Mouse (Mus musculus) kidney, embryonic 15.5 days (tissue): ENCODE results near the gene Ralgps1. TPM values are rescaled to one million over a fixed set of nuclear protein-coding genes. Genes with fewer than 3 reads are reported as not detected.

Source experiments
- ATAC-seq: fragments of 200-750 bp; cut with Nextera tagmentation; replicated peaks from 2 replicates; pipeline ENCODE4 v1.8.0; 2017; ENCODE audit warnings: moderate TSS enrichment; ENCODE audit not compliant: low FRiP score
- H3K27ac ChIP-seq: fragments of 300-500 bp; sonication (generic); 2 replicates; pipeline ENCODE4 v1.5.1; 2015; ENCODE audit warnings: mild to moderate bottlenecking, inconsistent platforms
- H3K27me3 ChIP-seq: fragments of 300-500 bp; sonication (generic); 2 replicates; pipeline ENCODE4 v1.6.1; 2015; ENCODE audit warnings: inconsistent platforms
- H3K36me3 ChIP-seq: fragments of 300-500 bp; sonication (generic); 2 replicates; pipeline ENCODE4 v1.6.1; 2015; ENCODE audit warnings: inconsistent platforms
- H3K4me1 ChIP-seq: fragments of 300-500 bp; sonication (generic); 2 replicates; pipeline ENCODE4 v1.6.1; 2015; ENCODE audit warnings: inconsistent platforms
- H3K4me2 ChIP-seq: fragments of 300-500 bp; sonication (generic); 2 replicates; pipeline ENCODE4 v1.6.1; 2015; ENCODE audit warnings: moderate library complexity, mild to moderate bottlenecking, inconsistent platforms
- H3K4me3 ChIP-seq: fragments of 300-500 bp; sonication (generic); replicated peaks from 2 replicates; pipeline ENCODE4 v1.5.1; 2015; ENCODE audit warnings: mild to moderate bottlenecking, inconsistent platforms
- H3K9ac ChIP-seq: fragments of 300-500 bp; sonication (generic); 2 replicates; pipeline ENCODE4 v1.6.1; 2015; ENCODE audit warnings: mild to moderate bottlenecking, inconsistent platforms
- H3K9me3 ChIP-seq: fragments of 300-500 bp; sonication (generic); replicated peaks from 2 replicates; pipeline ENCODE4 v1.6.1; 2016; ENCODE audit warnings: inconsistent platforms
- WGBS: fragments of 180-500 bp; shearing (Covaris S2); methylation state at CpG from one replicate; pipeline ENCODE4 v1.1.7; 2015; ENCODE audit warnings: mixed read lengths; 5-methylcytosine and 5-hydroxymethylcytosine counted together
- polyA plus RNA-seq: library from polyadenylated mRNA; unstranded; fragments of >200 nt; fragmentation: Nextera tagmentation; extraction: Ambion mirVana; gene quantifications from 2 replicates; pipeline ENCODE4 v1.2.1, GENCODE M21; 2015

Ralgps1 gene
- polyA plus RNA-seq, 1 experiment from 2014 or later = 5.5 TPM

DNA sequence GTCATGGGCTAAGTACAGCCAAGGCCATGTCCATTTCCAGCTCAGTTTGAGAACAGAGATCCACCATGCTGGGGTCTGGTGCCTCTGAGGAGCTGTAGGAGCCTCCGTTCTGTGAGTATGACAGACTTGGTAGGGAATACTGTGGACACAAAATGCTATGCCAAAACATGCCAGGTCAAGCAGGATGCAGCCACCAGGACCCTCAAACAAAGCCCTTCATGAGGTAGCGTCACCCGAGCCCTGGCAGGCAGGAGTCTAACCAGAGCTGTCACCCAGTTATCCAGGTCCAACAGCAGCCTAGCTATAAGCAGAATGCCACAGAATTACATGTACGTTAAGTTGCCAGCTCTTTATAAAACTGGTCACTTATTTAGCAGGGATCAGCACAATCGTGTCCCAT is 51.8 kb downstream of the Ralgps1 start:
- no peak for ATAC-seq
- H3K9me3 ChIP-seq = no peaks in the 10 kb centered on the region
- no peak overlapping the region for H3K27ac ChIP-seq
- H3K4me1 ChIP-seq = peaks cover 17% of the 10 kb centered on the region
- 85% methylated on average over 5 of the region's 5 CpGs for WGBS
- H3K4me2 ChIP-seq = no peak overlapping the region
- H3K27me3 ChIP-seq = no peaks in the 10 kb centered on the region
- no peaks in the 10 kb centered on the region for H3K36me3 ChIP-seq
- no peak overlapping the region for H3K9ac ChIP-seq
- H3K4me3 ChIP-seq = no peak overlapping the region

GRCm38 (mm10) chr2:33318491-33318964 is 52.8 kb downstream of the Ralgps1 start:
- 58% methylated on average over 8 of the region's 8 CpGs for WGBS
- H3K4me3 ChIP-seq = no peak overlapping the region
- H3K27me3 ChIP-seq = no peaks in the 10 kb centered on the region
- peaks cover 14% of the 10 kb centered on the region for H3K4me1 ChIP-seq
- ATAC-seq = no peak
- no peaks in the 10 kb centered on the region for H3K9me3 ChIP-seq
- H3K9ac ChIP-seq = no peak overlapping the region
- H3K27ac ChIP-seq = no peak overlapping the region
- no peak overlapping the region for H3K4me2 ChIP-seq
- no peaks in the 10 kb centered on the region for H3K36me3 ChIP-seq

- Histone ChIP-seq H3K4me3 (no peak overlapping the region), H3K27ac (no peak overlapping the region; the same call in 1 of the 2 replicates), H3K36me3 (no peaks in the 10 kb centered on the region), H3K4me1 (peaks cover 14% of the 10 kb centered on the region), H3K9me3 (no peaks in the 10 kb centered on the region), H3K9ac (no peak overlapping the region), H3K4me2 (no peak overlapping the region), H3K27me3 (no peaks in the 10 kb centered on the region)
- WGBS = 37% methylated on average over 7 of the region's 7 CpGs
- ATAC-seq = peak; percentile 87
These were observed 54.8 kb downstream of the Ralgps1 start for GRCm38 (mm10) chr2:33316516-33316915.

DNA sequence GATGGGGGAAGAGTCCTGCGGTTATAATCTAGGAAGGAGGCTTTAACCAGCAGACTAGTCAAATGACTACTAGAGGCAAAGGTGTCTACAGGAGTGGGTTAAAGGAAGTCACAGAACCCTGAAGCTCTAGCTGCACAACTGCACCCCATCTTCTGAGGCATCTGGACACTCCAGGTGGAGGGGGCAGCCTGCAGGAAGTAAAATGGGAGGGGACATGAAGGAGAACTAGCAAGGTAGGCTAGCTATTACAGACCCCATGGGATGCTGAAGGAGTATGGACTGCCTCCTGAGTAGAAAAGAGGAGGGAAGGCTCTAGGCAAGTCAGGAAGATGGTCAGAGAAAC is 55.3 kb downstream of the Ralgps1 start:
- peaks cover 14% of the 10 kb centered on the region for H3K4me1 ChIP-seq
- no peak overlapping the region for H3K9ac ChIP-seq
- H3K4me3 ChIP-seq = no peak overlapping the region
- 91% methylated on average over 1 of the region's 1 CpGs for WGBS
- H3K9me3 ChIP-seq = no peaks in the 10 kb centered on the region
- ATAC-seq = no peak
- H3K4me2 ChIP-seq = no peak overlapping the region
- no peak overlapping the region; the same call in 1 of the 2 replicates for H3K27ac ChIP-seq
- H3K36me3 ChIP-seq = no peaks in the 10 kb centered on the region
- no peaks in the 10 kb centered on the region for H3K27me3 ChIP-seq

- no peak overlapping the region for H3K9ac ChIP-seq
- WGBS = 77% methylated on average over 4 of the region's 4 CpGs
- no peak for ATAC-seq
- peak overlapping the region; percentile 27; the same call in 1 of the 2 replicates for H3K27ac ChIP-seq
- no peak overlapping the region for H3K4me3 ChIP-seq
- peaks cover 14% of the 10 kb centered on the region for H3K4me1 ChIP-seq
- no peaks in the 10 kb centered on the region for H3K36me3 ChIP-seq
- H3K27me3 ChIP-seq = no peaks in the 10 kb centered on the region
- no peak overlapping the region for H3K4me2 ChIP-seq
- H3K9me3 ChIP-seq = no peaks in the 10 kb centered on the region
These were observed 55.8 kb downstream of the Ralgps1 start for GRCm38 (mm10) chr2:33315233-33316062.

GRCm38 (mm10) chr2:33309426-33309825 is 61.9 kb downstream of the Ralgps1 start:
- H3K9ac ChIP-seq = no peak overlapping the region
- no peaks in the 10 kb centered on the region for H3K4me1 ChIP-seq
- no peaks in the 10 kb centered on the region for H3K36me3 ChIP-seq
- no peak overlapping the region for H3K27ac ChIP-seq
- H3K27me3 ChIP-seq = no peaks in the 10 kb centered on the region
- ATAC-seq = no peak
- H3K4me2 ChIP-seq = no peak overlapping the region
- no peaks in the 10 kb centered on the region for H3K9me3 ChIP-seq
- 87% methylated on average over 9 of the region's 9 CpGs for WGBS
- no peak overlapping the region for H3K4me3 ChIP-seq

DNA sequence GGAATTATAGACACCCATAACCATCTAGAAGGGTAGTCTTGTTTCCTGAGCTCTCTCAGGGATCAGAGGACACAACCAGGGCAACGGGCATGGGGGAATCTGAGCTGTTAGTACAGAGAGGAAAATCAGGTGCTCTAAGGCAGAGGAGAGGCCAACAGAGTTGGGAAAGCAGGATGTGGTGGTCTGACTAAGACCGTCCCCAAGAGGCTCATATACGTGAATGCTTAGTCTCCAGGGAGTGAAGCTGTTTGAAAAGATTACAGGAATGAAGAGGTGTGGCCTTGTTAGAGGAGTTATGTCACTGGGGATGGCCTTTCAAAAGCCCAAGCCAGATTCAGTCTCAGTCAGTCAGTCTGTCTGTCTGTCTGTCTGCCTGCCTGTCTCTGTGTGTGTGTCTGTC is 64.7 kb downstream of the Ralgps1 start:
- 87% methylated on average over 3 of the region's 3 CpGs for WGBS
- no peaks in the 10 kb centered on the region for H3K9me3 ChIP-seq
- no peaks in the 10 kb centered on the region for H3K36me3 ChIP-seq
- ATAC-seq = no peak
- H3K4me1 ChIP-seq = 0 out of 2 replicates have a peak, but pooled peaks cover 4% of the 10 kb centered on the region
- H3K27ac ChIP-seq = no peak overlapping the region
- no peaks in the 10 kb centered on the region for H3K27me3 ChIP-seq
- no peak overlapping the region for H3K4me3 ChIP-seq
- H3K4me2 ChIP-seq = no peak overlapping the region
- H3K9ac ChIP-seq = no peak overlapping the region

GRCm38 (mm10) chr2:33303416-33303947 is 67.8 kb downstream of the Ralgps1 start:
- WGBS = 69% methylated on average over 11 of the region's 11 CpGs
- no peaks in the 10 kb centered on the region for H3K36me3 ChIP-seq
- no peak overlapping the region for H3K4me3 ChIP-seq
- no peak overlapping the region for H3K27ac ChIP-seq
- H3K9ac ChIP-seq = no peak overlapping the region
- no peaks in the 10 kb centered on the region for H3K9me3 ChIP-seq
- H3K27me3 ChIP-seq = no peaks in the 10 kb centered on the region
- peaks cover 12% of the 10 kb centered on the region; the same call in 1 of the 2 replicates for H3K4me1 ChIP-seq
- no peak for ATAC-seq
- H3K4me2 ChIP-seq = no peak overlapping the region

- WGBS = 65% methylated on average over 4 of the region's 4 CpGs
- peaks cover 12% of the 10 kb centered on the region; the same call in 1 of the 2 replicates for H3K4me1 ChIP-seq
- H3K36me3 ChIP-seq = no peaks in the 10 kb centered on the region
- H3K27me3 ChIP-seq = no peaks in the 10 kb centered on the region
- H3K9me3 ChIP-seq = no peaks in the 10 kb centered on the region
- ATAC-seq = no peak
- no peak overlapping the region for H3K27ac ChIP-seq
- no peak overlapping the region for H3K9ac ChIP-seq
- H3K4me2 ChIP-seq = no peak overlapping the region
- no peak overlapping the region for H3K4me3 ChIP-seq
These were observed 68.5 kb downstream of the Ralgps1 start for GRCm38 (mm10) chr2:33302828-33303227.

DNA sequence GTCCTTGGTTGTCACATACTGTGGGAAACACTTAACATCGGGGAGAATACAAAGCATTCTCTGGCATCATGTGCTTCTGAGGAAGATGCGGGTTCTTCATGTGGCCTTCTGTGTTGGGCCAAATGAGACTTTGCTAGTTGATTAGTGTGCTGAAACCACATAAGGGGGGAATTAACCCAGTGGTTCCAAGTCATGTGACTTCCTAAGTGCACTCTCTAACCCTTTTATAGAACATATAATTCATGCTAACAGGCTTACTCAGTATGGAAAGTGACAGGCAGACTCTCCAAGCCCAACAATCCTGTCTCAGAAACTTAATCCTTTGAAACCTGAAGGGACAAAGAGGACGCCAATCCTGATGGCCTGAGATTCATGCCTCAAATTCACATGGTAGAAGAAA is 68.9 kb downstream of the Ralgps1 start:
- H3K9ac ChIP-seq = no peak overlapping the region
- ATAC-seq = no peak
- H3K4me3 ChIP-seq = no peak overlapping the region
- peaks cover 12% of the 10 kb centered on the region; the same call in 1 of the 2 replicates for H3K4me1 ChIP-seq
- no peak overlapping the region for H3K27ac ChIP-seq
- H3K36me3 ChIP-seq = no peaks in the 10 kb centered on the region
- H3K4me2 ChIP-seq = no peak overlapping the region
- H3K9me3 ChIP-seq = no peaks in the 10 kb centered on the region
- WGBS = 76% methylated on average over 3 of the region's 3 CpGs
- no peaks in the 10 kb centered on the region for H3K27me3 ChIP-seq

DNA sequence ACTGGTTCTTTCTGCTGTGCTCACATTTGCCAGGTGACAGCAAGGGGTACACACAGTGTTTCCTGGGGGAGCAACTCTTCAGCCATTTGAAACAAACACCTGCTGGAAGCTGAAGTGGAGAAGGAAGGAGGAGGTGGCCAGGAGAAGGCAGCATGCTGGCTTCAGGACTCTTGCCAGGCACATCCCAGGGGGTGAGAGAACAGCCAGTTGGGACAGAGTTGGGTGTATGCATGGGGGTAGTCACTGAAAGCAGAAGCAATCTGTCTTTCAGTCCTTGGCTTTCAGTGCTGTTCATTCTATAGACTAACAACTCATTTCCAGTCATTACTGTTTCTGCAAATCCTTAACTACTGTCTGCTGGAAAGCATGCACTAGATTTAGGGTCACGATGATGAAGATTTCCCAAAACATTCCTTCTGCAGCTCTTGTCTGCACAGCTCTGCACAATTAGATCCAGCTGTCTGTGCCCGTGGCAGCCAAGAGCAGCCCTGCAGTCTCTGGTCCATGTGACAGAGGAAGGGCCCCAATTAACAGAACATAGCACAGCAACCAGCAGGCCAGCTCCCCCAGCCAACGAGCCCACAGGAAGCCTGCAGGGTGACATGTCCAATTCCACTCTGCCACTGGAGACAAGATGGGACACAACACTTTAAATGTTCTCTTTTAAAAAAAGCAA is 70.8 kb downstream of the Ralgps1 start:
- 45% methylated on average over 3 of the region's 3 CpGs for WGBS
- no peak for ATAC-seq
- Histone ChIP-seq H3K4me2 (no peak overlapping the region), H3K36me3 (no peaks in the 10 kb centered on the region), H3K9me3 (no peaks in the 10 kb centered on the region), H3K27ac (no peak overlapping the region), H3K27me3 (no peaks in the 10 kb centered on the region), H3K4me3 (no peak overlapping the region), H3K4me1 (peaks cover 12% of the 10 kb centered on the region; the same call in 1 of the 2 replicates), H3K9ac (no peak overlapping the region)

DNA sequence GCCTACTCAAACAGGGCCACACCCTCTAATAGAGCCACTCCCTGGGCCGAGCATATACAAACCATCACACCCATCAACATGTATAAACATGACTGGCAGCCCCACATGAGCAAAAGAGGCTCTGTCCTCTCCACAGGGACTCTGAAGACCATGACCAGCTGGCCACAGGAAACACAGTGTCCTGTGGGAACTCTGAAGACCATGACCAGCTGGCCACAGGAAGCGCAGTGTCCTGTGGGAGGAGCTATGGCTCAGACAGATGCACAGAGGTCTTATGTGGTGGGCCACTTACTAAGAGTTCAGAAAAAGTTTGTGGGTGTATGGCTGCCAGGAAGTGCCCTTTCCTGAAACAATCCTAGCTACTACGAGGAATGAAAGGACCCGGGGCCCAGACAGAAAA is 72.4 kb downstream of the Ralgps1 start:
- WGBS = 74% methylated on average over 4 of the region's 4 CpGs

More for the DNA sequence above, 72.4 kb downstream of the Ralgps1 start:
- Histone ChIP-seq H3K27me3 (no peaks in the 10 kb centered on the region), H3K36me3 (no peaks in the 10 kb centered on the region), H3K4me2 (no peak overlapping the region), H3K4me3 (no peak overlapping the region), H3K9ac (no peak overlapping the region), H3K27ac (no peak overlapping the region), H3K9me3 (no peaks in the 10 kb centered on the region), H3K4me1 (peaks cover 12% of the 10 kb centered on the region; the same call in 1 of the 2 replicates)
- no peak for ATAC-seq
